Mouse (Mus musculus) adrenal gland, postnatal 10 days (tissue): ENCODE data around the gene Myl4. TPM values are rescaled to one million over a fixed set of nuclear protein-coding genes. Genes with fewer than 3 reads are reported as not detected.

Source experiments
- DNase-seq: peaks from one replicate; pipeline ENCODE4 v3.0.0; 2021; ENCODE audit warnings: mixed read lengths
- total RNA-seq, 2 experiments: library from RNA; stranded (reverse); gene quantifications; 2 replicates each; pipeline ENCODE4 v1.2.3; 2021

Gene Myl4
- total RNA-seq, 2 experiments from 2014 or later: 5.2 to 11.4 TPM

DNA sequence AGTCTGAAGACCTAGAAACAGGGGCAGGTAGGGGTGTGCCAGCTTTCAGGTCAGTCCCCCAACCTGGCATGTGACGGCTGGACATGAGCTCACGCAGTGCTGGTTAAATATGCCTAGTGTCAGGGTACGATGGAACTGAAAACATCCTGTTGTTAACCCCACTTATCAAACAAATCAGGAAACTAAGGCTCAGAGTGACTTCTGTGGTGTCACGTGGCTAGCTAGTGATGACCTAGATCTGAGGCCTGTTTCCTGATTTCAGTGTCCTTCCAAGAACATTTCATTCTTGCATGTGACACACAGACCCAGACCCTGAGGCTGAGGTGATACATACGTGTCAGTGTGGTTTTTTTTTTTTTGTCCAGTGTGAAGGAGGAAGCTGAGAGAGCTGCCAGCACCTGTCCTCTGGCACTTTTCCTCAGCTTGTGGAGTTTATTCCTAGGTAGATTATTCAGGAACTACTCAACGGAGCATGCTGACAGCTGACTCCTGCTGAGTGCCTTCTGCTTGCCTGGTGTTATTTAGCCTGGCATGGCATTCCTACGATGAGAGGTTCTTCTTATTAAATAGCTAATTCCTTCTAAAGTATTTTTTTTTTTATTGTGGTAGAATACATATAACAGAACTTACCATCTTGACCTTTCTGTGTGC, 79.8 kb downstream of the Myl4 start:
- no peak for DNase-seq

DNA sequence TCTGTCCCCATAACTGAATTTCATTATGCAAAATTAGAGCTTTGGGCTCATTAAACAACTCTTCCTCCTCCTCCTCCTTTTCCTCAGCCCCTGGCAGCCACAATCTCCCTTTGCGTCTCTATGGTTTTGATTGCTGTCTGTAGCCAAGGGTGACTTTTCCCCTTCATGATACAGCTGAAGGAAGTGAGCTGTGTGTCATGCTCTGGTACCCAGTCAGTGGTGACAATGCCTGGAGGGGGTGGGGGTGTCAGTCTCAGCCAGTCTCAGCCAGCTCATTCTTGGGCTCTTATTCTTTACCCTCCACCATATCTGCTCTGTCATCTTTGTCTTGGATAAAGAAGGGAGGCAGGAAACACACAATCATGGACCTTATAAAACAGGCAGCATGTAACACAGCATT, 80.8 kb downstream of the Myl4 start:
- DNase-seq: no peak

DNA sequence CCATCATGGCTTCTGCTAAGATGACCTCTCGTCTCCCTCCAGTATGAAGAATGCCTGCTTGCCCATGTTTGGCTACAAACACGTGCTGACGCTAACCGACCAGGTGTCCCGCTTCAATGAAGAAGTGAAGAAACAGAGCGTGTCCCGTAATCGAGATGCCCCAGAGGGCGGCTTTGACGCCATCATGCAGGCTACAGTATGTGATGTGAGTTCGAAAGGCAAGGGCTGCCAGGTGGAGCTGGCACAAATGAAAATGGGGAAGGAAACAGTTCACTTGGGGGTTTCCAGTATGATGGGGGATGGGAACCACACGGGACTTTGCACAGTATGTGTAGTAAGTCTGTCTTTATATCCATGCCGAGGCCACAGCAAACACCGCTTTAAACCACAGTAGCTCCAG, 86.5 kb downstream of the Myl4 start:
- DNase-seq: no peak

DNA sequence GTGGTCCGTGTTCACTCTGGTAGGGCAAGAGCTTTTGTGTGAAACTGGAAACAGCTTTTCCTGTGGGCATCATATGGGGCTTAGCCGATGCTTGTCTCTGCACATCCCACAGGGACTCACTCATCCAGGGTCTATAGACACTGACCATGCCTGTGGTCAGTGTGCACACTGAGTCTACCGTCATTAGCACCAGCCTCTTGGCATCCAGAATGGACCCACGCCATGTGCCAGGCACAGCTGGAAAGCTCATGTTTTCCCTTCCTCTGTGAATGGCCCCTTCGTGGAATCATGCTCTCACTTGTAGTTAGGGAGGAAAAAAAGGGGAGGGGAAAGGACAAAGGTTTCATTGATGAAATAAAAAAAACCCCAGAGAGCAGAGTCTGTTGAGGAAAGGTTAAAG, 87.5 kb downstream of the Myl4 start:
- no peak for DNase-seq

DNA sequence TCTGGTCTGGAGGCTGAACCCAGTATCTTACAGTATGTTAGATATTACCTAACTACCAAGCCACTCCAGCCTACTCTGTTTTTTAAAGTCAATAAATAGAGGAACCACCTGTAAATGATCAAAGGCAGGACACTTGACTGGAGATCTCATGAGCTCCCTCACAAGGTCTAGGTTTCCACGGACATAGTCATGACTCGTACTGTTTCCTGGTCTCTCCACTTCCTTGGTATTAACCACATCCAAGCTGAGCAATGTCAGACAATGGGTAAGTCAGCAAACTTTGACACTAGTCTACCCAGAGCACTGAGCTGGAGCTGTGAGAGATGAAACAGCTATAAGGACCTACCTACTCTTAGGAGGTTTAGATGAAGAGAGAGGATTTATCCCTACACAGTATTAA, 88.4 kb downstream of the Myl4 start:
- no peak for DNase-seq

DNA sequence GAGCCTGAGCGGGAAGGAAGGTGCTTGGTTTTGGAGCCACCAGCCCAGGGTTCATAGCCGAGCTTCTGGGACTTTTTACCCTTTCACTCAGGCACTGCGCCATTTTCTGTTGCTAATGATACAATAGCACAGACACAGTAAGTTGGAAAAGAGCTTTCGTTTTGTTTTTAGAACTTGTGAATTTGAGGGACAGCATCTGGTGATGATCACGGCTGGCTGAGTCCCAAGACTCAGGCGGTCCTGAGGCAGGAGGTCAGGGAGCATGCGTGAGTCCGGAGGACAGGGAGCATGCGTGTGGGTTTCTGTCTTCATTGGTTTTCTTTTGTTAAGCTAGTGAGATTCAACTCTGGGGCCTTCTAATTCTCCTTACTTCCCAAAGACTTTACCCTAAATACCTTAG, 89.2 kb downstream of the Myl4 start:
- DNase-seq: no peak

DNA sequence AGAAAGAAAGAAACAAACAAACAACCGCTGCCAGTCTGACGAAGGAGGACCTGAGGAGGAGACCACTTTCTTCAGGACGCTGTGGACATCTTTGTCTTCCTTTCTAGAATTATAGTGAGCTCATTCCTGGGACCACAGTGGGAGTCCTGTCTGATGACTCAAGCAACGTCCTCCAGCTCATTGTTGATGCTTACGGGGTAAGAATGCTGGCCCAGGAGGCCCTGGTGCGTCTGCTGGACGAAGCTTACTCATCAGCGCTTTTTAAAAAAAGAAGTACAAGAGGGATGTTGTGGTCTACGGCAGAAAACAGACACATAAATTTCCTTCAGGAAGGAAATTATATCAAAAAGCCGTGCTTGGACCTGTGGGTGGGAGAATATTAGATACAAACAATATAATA, 90.4 kb downstream of the Myl4 start:
- no peak for DNase-seq

DNA sequence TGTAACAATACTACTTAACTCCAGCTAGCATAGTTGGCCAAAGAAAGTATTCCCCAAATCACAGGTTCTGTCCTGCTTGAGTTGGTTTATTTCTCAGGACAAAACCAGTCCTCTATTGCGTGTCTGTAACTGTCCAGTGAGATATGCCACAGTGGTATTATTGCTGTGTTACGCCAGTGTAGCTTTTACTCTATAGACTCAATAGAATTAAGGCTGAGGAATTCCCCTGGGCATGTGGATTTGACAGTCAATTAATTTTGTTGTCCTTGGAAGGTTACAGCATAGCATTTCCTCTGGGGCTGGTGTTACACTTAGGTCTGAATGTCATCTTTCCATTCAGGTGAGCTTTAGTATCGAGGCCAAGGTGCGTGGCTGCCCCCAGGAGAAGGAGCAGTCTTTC, 92.8 kb downstream of the Myl4 start:
- no peak for DNase-seq

Other genes with a start within 250 kb of the Myl4 start
- 10 to 100 TPM; 40.9 to 46.3 TPM for gene Kansl1, start 81.8 kb upstream of the Myl4 start, total RNA-seq
- 10 to 100 TPM; 53.0 to 57.6 TPM for gene Cdc27, start within 50 bp of the Myl4 start, total RNA-seq
- 10 to 100 TPM in 1 of 2 experiments, 1 to 10 TPM in 1; 9.4 to 15.4 TPM for gene Itgb3, start 57.3 kb downstream of the Myl4 start, total RNA-seq
- under 1 TPM; 0.12 TPM for gene Gm11639, start 135.0 kb downstream of the Myl4 start, total RNA-seq